Mouse (Mus musculus) E14TG2a.4 (cell line): ENCODE results near the gene Tmem115.

Source experiments
- H3K27me3 ChIP-seq: 2 replicates; pipeline ENCODE4 v1.6.1; 2014; ENCODE audit warnings: low read length, control low read depth; ENCODE audit not compliant: insufficient read depth
- H3K36me3 ChIP-seq: 2 replicates; pipeline ENCODE4 v1.6.1; 2014; ENCODE audit warnings: low read length, control low read depth; ENCODE audit not compliant: insufficient read depth
- H3K4me1 ChIP-seq: replicated peaks from 2 replicates; pipeline ENCODE4 v1.6.1; 2014; ENCODE audit warnings: low read depth, low read length, control low read depth
- H3K4me3 ChIP-seq: replicated peaks from 2 replicates; pipeline ENCODE4 v1.5.1; 2014; ENCODE audit warnings: mild to moderate bottlenecking, low read length
- H3K9me3 ChIP-seq: 2 replicates; pipeline ENCODE4 v1.6.1; 2014; ENCODE audit warnings: low read length, control low read depth
- CTCF ChIP-seq: conservative IDR thresholded peaks from 2 replicates; pipeline ENCODE4 v1.5.1; 2014; ENCODE audit warnings: low read length
- NANOG ChIP-seq: IDR thresholded peaks from 2 replicates; pipeline ENCODE4 v1.6.1; 2014; ENCODE audit warnings: borderline replicate concordance, low read length, mixed read lengths
- POU5F1 ChIP-seq: IDR thresholded peaks from 2 replicates; pipeline ENCODE4 v1.6.1; 2014; ENCODE audit warnings: low read length, borderline replicate concordance

The Tmem115 gene

DNA sequence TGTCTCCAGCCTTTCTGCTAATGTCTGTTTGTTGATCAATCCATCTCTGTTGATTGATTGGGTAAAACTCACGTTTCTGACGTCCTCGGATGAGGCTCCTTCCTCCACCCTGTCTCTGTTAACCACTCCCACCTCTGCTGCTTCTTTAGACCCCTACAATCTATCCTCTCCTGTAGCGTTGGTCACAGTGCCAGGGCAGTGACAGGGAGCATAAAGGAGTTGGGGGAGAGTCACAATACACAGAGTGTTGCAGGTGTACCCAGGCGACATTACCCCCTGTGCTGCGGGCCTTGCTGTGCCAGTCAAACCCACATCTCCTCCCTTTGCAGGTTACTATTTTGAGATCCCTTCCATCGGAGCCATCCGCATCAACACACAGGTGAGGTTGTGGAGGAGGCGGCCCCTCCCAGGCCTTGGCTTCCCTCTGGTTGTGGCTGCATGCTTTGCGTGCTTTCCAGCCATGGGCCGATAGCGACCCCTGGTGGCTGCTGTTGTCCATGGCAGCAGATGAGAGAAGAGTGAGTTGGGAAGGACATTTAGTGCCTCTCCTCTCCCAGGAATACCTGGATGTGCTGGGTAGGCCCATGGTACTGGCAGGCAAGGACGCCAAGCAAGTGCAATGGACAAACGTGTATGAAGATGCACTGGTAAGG lies 19.3 kb upstream of the Tmem115 start:
- peaks cover 18% of the 10 kb centered on the region for H3K27me3 ChIP-seq
- peak; percentile 91 for TF ChIP-seq CTCF
- TF ChIP-seq POU5F1, result no peak
- H3K36me3 ChIP-seq, result no peaks in the 10 kb centered on the region
- no peak overlapping the region for H3K4me3 ChIP-seq
- H3K9me3 ChIP-seq, result no peaks in the 10 kb centered on the region
- peaks cover 43% of the 10 kb centered on the region for H3K4me1 ChIP-seq

- H3K36me3 ChIP-seq, result no peaks in the 10 kb centered on the region
- H3K4me1 ChIP-seq, result peaks cover 81% of the 10 kb centered on the region
- TF ChIP-seq POU5F1 (no peak), NANOG (no peak), CTCF (no peak)
- no peaks in the 10 kb centered on the region for H3K9me3 ChIP-seq
- peak overlapping the region; percentile 71; the same call in 1 of the 2 replicates for H3K4me3 ChIP-seq
- H3K27me3 ChIP-seq, result peaks cover 21% of the 10 kb centered on the region
These were observed 13.4 kb upstream of the Tmem115 start for GRCm38 (mm10) chr9:107520331-107520730.

DNA sequence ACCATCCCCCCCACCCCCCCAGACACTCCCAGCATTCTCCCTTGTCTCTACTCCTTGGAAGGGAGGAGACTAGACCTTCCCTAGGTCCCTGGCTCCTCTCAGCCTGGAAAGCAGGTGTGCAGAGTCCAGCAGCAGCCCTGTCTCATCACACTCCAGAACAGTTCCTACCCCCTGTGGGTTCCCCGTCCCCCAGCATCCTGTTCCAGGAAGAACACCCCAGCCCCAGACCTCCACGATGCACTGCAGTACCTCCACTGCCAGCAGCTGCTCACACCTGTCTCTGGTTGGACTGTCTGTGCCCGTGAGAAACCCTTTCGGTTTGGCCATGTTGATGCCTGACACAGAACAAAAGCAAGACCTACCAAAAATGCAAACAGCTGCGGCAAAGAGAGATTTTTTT lies 12.6 kb upstream of the Tmem115 start:
- Histone ChIP-seq H3K9me3 (no peaks in the 10 kb centered on the region), H3K4me3 (peak overlapping the region; percentile 71), H3K4me1 (peaks cover 88% of the 10 kb centered on the region), H3K36me3 (no peaks in the 10 kb centered on the region), H3K27me3 (peaks cover 30% of the 10 kb centered on the region)
- no peak for TF ChIP-seq CTCF
- no peak for TF ChIP-seq POU5F1
- TF ChIP-seq NANOG, result no peak

DNA sequence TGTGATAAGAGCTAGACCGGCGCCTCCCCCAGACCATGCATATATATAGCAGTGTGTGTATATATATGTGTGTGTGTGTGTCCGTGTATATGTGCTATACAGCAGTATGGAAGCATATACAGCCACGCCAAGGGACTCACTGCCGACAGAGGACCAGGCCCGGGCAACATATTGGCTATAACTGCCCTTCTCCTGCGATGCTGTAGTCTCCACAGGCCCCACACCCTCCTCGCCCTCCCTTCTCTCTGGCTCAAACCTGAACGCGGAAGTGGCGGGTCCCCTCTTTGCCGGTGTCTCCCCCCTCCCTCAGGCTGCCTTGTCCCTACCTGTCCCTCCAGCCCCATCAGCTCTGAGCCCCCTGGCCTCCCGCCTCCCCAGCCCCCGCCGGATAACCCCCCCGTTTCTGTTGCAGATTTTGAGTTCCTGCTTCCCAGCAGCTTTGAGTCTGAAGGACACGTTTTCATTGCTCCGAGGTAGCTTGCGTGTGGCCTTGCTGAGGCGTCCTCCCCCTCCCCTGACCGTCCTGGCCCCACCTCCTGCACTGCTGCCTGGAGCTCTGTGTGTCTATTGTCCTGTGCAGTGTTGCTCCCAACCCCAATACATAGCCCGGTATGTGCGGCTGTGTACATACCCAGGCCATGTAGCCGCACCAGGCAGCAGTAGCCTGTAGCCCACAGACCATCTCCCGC lies 11.9 kb upstream of the Tmem115 start:
- no peaks in the 10 kb centered on the region for H3K9me3 ChIP-seq
- peak overlapping the region; percentile 71 for H3K4me3 ChIP-seq
- TF ChIP-seq CTCF, result no peak
- TF ChIP-seq POU5F1, result no peak
- TF ChIP-seq NANOG, result no peak
- H3K4me1 ChIP-seq, result peaks cover 84% of the 10 kb centered on the region
- no peaks in the 10 kb centered on the region for H3K36me3 ChIP-seq
- peaks cover 32% of the 10 kb centered on the region for H3K27me3 ChIP-seq

GRCm38 (mm10) chr9:107522400-107522711 lies 11.4 kb upstream of the Tmem115 start:
- no peaks in the 10 kb centered on the region for H3K9me3 ChIP-seq
- peaks cover 37% of the 10 kb centered on the region for H3K27me3 ChIP-seq
- TF ChIP-seq POU5F1 (no peak), NANOG (no peak), CTCF (no peak)
- no peaks in the 10 kb centered on the region for H3K36me3 ChIP-seq
- peak overlapping the region; percentile 71 for H3K4me3 ChIP-seq
- H3K4me1 ChIP-seq, result peaks cover 84% of the 10 kb centered on the region

GRCm38 (mm10) chr9:107526198-107527026 lies 7.3 kb upstream of the Tmem115 start:
- H3K4me1 ChIP-seq, result peaks cover 58% of the 10 kb centered on the region
- no peak for TF ChIP-seq POU5F1
- no peak for TF ChIP-seq CTCF
- TF ChIP-seq NANOG, result no peak
- H3K4me3 ChIP-seq, result peak overlapping the region; percentile 81
- no peaks in the 10 kb centered on the region; the same call in 1 of the 2 replicates for H3K36me3 ChIP-seq
- no peaks in the 10 kb centered on the region for H3K9me3 ChIP-seq
- peaks cover 35% of the 10 kb centered on the region for H3K27me3 ChIP-seq

DNA sequence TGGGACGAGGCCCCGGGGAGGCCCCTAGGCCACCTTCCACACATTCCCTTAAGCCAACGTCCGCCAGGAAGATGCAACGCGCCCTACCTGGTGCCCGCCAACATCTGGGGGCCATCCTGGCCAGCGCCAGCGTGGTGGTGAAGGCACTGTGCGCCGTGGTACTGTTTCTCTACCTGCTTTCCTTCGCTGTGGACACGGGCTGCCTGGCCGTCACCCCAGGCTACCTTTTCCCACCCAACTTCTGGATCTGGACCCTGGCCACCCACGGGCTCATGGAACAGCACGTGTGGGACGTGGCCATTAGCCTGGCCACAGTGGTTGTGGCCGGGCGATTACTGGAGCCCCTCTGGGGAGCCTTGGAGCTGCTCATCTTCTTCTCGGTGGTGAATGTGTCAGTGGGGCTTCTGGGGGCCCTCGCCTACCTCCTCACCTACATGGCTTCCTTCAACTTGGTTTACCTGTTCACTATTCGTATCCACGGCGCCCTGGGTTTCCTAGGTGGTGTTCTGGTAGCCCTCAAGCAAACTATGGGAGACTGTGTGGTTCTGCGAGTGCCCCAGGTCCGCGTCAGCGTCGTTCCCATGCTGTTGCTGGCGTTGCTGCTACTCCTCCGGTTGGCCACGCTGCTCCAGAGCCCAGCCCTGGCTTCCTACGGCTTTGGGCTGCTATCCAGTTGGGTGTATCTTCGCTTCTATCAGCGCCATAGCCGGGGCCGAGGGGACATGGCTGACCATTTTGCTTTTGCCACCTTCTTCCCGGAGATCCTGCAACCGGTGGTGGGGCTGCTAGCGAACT lies 860 bp downstream of the Tmem115 start:
- H3K4me1 ChIP-seq, result peaks cover 49% of the 10 kb centered on the region
- H3K9me3 ChIP-seq, result no peaks in the 10 kb centered on the region
- TF ChIP-seq NANOG (no peak), POU5F1 (no peak), CTCF (no peak)
- H3K4me3 ChIP-seq, result peak overlapping the region; percentile 93
- H3K27me3 ChIP-seq, result no peaks in the 10 kb centered on the region
- peaks cover 47% of the 10 kb centered on the region for H3K36me3 ChIP-seq

- TF ChIP-seq CTCF, result no peak
- TF ChIP-seq NANOG, result no peak
- TF ChIP-seq POU5F1, result no peak
- H3K27me3 ChIP-seq, result no peaks in the 10 kb centered on the region
These were observed 4.5 kb downstream of the Tmem115 start for GRCm38 (mm10) chr9:107538231-107538630.

More at GRCm38 (mm10) chr9:107538231-107538630, 4.5 kb downstream of the Tmem115 start:
- H3K36me3 ChIP-seq, result peaks cover 57% of the 10 kb centered on the region
- H3K4me3 ChIP-seq, result no peak overlapping the region
- H3K4me1 ChIP-seq, result peaks cover 74% of the 10 kb centered on the region
- H3K9me3 ChIP-seq, result no peaks in the 10 kb centered on the region
